Mouse (Mus musculus): Measurements from ENCODE around the gene Dnmt3c. TPM values are rescaled to one million over a fixed set of nuclear protein-coding genes. Genes with fewer than 3 reads are reported as not detected.

Dnmt3c gene
- total RNA-seq, 1 experiment = 0.27 TPM

DNA sequence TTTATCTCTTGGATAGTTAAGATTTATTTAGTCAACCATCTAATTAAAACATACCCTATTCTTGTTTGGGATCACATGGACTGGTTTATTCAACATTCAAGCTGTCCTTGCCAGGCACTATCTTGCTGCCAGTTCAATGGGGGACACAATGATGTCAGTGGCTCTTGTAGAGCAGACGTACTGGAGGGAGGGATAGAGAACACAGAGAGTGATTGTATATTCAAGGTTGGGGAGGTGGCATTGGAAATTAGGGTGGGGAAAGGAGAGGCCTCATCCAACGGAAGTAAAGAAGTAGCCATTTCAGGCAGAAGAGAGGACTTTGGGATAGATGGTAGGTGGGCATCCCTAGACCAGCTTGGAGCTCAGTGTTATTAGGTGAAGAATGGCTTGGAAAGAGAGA, 28.4 kb downstream of the Dnmt3c start:
- no peak for DNase-seq (ENCODE audit: low read depth, low spot score)
- Histone ChIP-seq H3K9me3 (ENCODE audit: control insufficient read depth, insufficient read depth, low read depth, low read length) (no peaks in the 10 kb centered on the region), H3K9ac (ENCODE audit: insufficient read depth, low read depth, low read length, poor library complexity, severe bottlenecking) (no peak overlapping the region), H3K36me3 (ENCODE audit: control insufficient read depth, insufficient read depth, low read length, poor library complexity, severe bottlenecking) (no peaks in the 10 kb centered on the region), H3K4me1 (ENCODE audit: control insufficient read depth in 2 of 2, insufficient read depth in 2 of 2, low read length in 2 of 2, poor library complexity in 1 of 2) (no peaks in the 10 kb centered on the region), H3K27ac (ENCODE audit: insufficient read depth, low read depth, low read length, poor library complexity, severe bottlenecking) (no peak overlapping the region), H3K4me3 (ENCODE audit: insufficient read depth in 1 of 2, low read depth in 1 of 2, low read length in 2 of 2, poor library complexity in 1 of 2, severe bottlenecking in 1 of 2) (no peak overlapping the region)
- no peak for TF ChIP-seq MAFK (IDR thresholded peaks at IDR 0.05; ENCODE audit: insufficient read depth, low read depth, low read length)
- TF ChIP-seq ZC3H11A (IDR thresholded peaks at IDR 0.05; ENCODE audit: borderline replicate concordance, low read depth, low read length) = no peak
- no peak for TF ChIP-seq HCFC1 (IDR thresholded peaks at IDR 0.05; ENCODE audit: borderline replicate concordance, insufficient read depth, low read length)
- in situ Hi-C loops (cut with MboI; ENCODE audit: low sequenced_read_pairs in 2 of 2, unreplicated experiment in 2 of 2) = no loop called here

DNA sequence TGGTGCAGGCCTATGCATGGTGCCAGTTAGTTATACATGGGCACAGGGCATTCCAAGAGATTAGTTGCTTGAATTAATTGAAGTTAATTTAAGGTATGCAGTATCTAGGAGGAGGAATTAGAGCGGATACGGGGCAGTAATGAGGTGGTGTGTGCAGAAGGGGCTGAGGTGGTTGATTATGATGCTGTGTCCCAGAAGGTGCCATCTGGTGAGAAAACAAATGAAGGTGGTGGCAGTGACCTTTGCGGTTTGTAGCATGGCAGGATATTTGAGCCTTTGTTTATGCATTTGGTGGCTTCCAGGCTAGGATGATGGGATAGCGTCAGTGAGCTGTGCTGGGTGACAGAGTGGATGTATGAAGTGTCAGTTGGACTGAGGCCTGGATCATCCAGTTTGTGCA, 28.8 kb downstream of the Dnmt3c start:
- H3K9ac ChIP-seq (ENCODE audit: insufficient read depth, low read depth, low read length, poor library complexity, severe bottlenecking) = no peak overlapping the region
- DNase-seq (ENCODE audit: low read depth, low spot score) = no peak
- H3K36me3 ChIP-seq (ENCODE audit: control insufficient read depth, insufficient read depth, low read length, poor library complexity, severe bottlenecking) = no peaks in the 10 kb centered on the region
- H3K27ac ChIP-seq (ENCODE audit: insufficient read depth, low read depth, low read length, poor library complexity, severe bottlenecking) = no peak overlapping the region
- TF ChIP-seq ZC3H11A (IDR thresholded peaks at IDR 0.05; ENCODE audit: borderline replicate concordance, low read depth, low read length) (no peak), MAFK (IDR thresholded peaks at IDR 0.05; ENCODE audit: insufficient read depth, low read depth, low read length) (no peak), HCFC1 (IDR thresholded peaks at IDR 0.05; ENCODE audit: borderline replicate concordance, insufficient read depth, low read length) (no peak), ZNF384 (IDR thresholded peaks at IDR 0.05; ENCODE audit: low read depth, low read length) (no peak), CHD2 (IDR thresholded peaks at IDR 0.05; ENCODE audit: low read depth, low read length) (no peak)
- H3K4me1 ChIP-seq (ENCODE audit: control insufficient read depth in 2 of 2, insufficient read depth in 2 of 2, low read length in 2 of 2, poor library complexity in 1 of 2) = no peaks in the 10 kb centered on the region
- no peaks in the 10 kb centered on the region for H3K9me3 ChIP-seq (ENCODE audit: control insufficient read depth, insufficient read depth, low read depth, low read length)
- no peak overlapping the region for H3K4me3 ChIP-seq (ENCODE audit: insufficient read depth in 1 of 2, low read depth in 1 of 2, low read length in 2 of 2, poor library complexity in 1 of 2, severe bottlenecking in 1 of 2)
- in situ Hi-C loops (cut with MboI; ENCODE audit: low sequenced_read_pairs in 2 of 2, unreplicated experiment in 2 of 2) = no loop called here

DNA sequence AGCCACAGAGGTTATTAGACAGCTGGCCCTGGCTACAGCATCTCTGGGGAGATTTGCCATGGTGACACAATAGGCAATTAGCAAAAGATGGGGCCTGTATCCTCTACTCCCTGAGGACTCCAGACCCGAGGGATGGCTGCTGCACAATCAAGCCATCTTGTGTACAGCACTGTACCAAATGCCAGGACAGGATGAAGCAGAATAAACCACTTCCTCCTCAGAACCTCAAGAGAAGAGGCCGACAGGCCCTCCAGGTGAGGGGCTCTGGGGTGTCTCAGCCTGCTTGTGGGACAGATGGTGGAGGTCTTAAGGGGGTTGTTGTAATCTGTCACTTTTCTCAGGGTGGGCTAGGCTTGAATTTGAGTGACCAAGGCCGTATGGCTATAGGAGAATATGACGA, 37.6 kb downstream of the Dnmt3c start:
- no peaks in the 10 kb centered on the region for H3K4me1 ChIP-seq (ENCODE audit: control insufficient read depth in 2 of 2, insufficient read depth in 2 of 2, low read length in 2 of 2, poor library complexity in 1 of 2)
- H3K4me3 ChIP-seq (ENCODE audit: insufficient read depth in 1 of 2, low read depth in 1 of 2, low read length in 2 of 2, poor library complexity in 1 of 2, severe bottlenecking in 1 of 2) = no peak overlapping the region
- DNase-seq (ENCODE audit: low read depth, low spot score) = no peak
- TF ChIP-seq ZC3H11A (IDR thresholded peaks at IDR 0.05; ENCODE audit: borderline replicate concordance, low read depth, low read length) = no peak
- no peak for TF ChIP-seq HCFC1 (IDR thresholded peaks at IDR 0.05; ENCODE audit: borderline replicate concordance, insufficient read depth, low read length)
- no peak for TF ChIP-seq MAFK (IDR thresholded peaks at IDR 0.05; ENCODE audit: insufficient read depth, low read depth, low read length)
- TF ChIP-seq CHD2 (IDR thresholded peaks at IDR 0.05; ENCODE audit: low read depth, low read length) = no peak
- no peak for TF ChIP-seq ZNF384 (IDR thresholded peaks at IDR 0.05; ENCODE audit: low read depth, low read length)
- no peak overlapping the region for H3K27ac ChIP-seq (ENCODE audit: insufficient read depth, low read depth, low read length, poor library complexity, severe bottlenecking)
- in situ Hi-C loops (cut with MboI; ENCODE audit: low sequenced_read_pairs in 2 of 2, unreplicated experiment in 2 of 2) = no loop called here
- no peaks in the 10 kb centered on the region for H3K36me3 ChIP-seq (ENCODE audit: control insufficient read depth, insufficient read depth, low read length, poor library complexity, severe bottlenecking)
- H3K9me3 ChIP-seq (ENCODE audit: control insufficient read depth, insufficient read depth, low read depth, low read length) = no peaks in the 10 kb centered on the region
- no peak overlapping the region for H3K9ac ChIP-seq (ENCODE audit: insufficient read depth, low read depth, low read length, poor library complexity, severe bottlenecking)

DNA sequence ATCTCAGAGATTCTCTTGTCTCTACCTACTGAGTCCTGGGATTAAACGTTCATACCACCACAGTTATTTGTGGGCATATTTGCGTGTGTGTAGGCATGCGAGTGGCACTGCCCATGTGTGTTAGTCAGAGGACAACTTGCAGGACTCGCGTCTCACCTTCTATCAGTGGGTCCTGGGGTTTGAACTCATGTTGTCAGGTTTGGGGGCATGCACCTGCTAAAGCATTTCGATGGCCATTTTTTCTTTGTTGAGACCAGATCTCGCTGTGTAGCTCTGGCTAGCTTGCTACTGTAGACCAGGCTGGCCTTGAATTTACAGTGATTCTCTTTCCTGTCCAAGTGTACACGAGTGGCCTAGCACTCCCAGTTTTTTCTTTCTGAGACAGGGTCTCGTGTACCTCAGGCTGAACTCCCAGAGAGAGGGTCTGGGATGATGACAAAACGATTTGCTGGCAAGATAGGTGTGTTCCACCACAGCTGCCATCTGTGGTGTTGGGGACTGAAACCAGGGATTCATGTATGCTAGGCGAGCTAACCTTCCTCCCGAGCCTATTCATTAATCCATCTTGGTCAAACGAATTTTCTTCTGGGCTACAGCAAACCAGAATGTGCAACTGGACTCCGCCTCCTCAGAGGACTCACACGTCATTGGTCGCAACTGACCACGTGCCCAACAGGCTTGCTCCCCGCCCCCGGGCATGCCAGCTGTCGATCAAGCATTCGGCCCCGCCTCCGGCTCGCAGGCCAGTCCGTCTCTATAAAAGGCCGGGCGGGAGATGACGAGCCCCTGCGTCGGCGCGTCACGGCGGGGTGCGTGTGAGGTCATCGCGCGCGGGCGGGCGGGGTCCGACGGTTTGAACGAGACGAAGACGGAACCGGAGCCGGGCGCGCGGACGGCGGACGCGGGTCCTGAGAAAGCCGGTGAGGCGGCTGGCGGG, 44.3 kb downstream of the Dnmt3c start, which contains the start of gene Mapre1:
Gene Mapre1 (plus strand): TSS at position 775 of the 937 bp plus-strand sequence.
- H3K9ac ChIP-seq (ENCODE audit: insufficient read depth, low read depth, low read length, poor library complexity, severe bottlenecking) = peak within 1 kb of the TSS; percentile 97
- H3K4me1 ChIP-seq (ENCODE audit: control insufficient read depth in 2 of 2, insufficient read depth in 2 of 2, low read length in 2 of 2, poor library complexity in 1 of 2) = peaks cover 2 to 4% of the 10 kb centered on the region in 2 experiments
- in situ Hi-C loops (cut with MboI; ENCODE audit: low sequenced_read_pairs in 2 of 2, unreplicated experiment in 2 of 2) = no loop called here
- H3K4me3 ChIP-seq (ENCODE audit: insufficient read depth in 1 of 2, low read depth in 1 of 2, low read length in 2 of 2, poor library complexity in 1 of 2, severe bottlenecking in 1 of 2) = peak within 1 kb of the TSS; percentile 88
- no peaks in the 10 kb centered on the region; the same call in 1 of the 2 replicates for H3K36me3 ChIP-seq (ENCODE audit: control insufficient read depth, insufficient read depth, low read length, poor library complexity, severe bottlenecking)
- peak; percentile 98 for DNase-seq (ENCODE audit: low read depth, low spot score)
- H3K27ac ChIP-seq (ENCODE audit: insufficient read depth, low read depth, low read length, poor library complexity, severe bottlenecking) = peak within 1 kb of the TSS; percentile 94
- TF ChIP-seq MAFK (IDR thresholded peaks at IDR 0.05; ENCODE audit: insufficient read depth, low read depth, low read length) (no peak), CHD2 (IDR thresholded peaks at IDR 0.05; ENCODE audit: low read depth, low read length) (0 out of 2 replicates have a peak, but pooled peaks have one; percentile 23)
- H3K9me3 ChIP-seq (ENCODE audit: control insufficient read depth, insufficient read depth, low read depth, low read length) = no peaks in the 10 kb centered on the region
